Comparison of ENCODE assay signal across 10 mouse cellular contexts in the genomic region with DNA sequence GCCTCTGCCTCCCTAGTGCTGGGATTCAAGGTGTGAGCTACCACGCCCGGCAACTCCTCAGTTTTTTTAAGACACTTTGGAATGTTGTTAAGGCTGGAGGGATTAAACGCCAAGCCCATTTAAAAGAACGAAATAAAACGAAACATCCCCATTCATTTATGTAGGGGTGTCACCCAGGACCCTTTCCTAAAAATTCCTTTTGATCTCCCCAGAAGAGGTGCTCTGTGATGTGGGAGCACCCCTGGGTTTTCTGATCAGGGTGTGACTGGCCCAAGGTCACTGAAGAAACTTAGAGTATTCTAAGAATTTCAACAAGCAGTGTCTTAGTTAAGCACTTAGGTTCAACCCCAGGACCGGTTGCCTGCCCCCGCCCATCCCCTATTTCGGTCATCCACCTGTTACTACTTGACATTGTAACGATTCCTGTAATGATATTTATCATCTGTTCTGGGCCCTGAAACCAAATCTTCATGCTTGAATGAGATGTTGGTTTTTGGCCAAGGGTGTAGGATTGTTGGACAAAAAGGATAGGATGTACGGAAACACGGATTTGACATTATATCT. TPM values are rescaled to one million over a fixed set of nuclear protein-coding genes. Genes with fewer than 3 reads are reported as not detected.
A peak's percentile ranks its signal among the peaks of the same experiment; 100 is the strongest.
DNase-seq lines count a peak whose midpoint lies in the region; ATAC-seq and TF ChIP-seq lines count a peak whose summit lies in the region.
"Had no signal": no experiment of that assay in that cellular context is flagged by ENCODE, and none has a peak within 500 bp of the region (broad histone marks: within the 10 kb centered on the region; RNA-seq: fewer than 3 reads in every experiment).

No protein-coding gene starts in this region.

- peaks cover 21% of the 10 kb centered on the region for H3K36me3 ChIP-seq in limb, embryonic 10.5 days
- H3K36me3 ChIP-seq in neural tube, embryonic 13.5 days: no peaks in the 10 kb centered on the region

- 69% methylated on average over 11 of the region's 11 CpGs for WGBS in limb, embryonic 10.5 days
- WGBS in neural tube, embryonic 13.5 days: 52% methylated on average over 11 of the region's 11 CpGs

- H3K9me3 ChIP-seq in limb, embryonic 10.5 days (replicated peaks): no peaks in the 10 kb centered on the region
- H3K9me3 ChIP-seq in neural tube, embryonic 13.5 days: no peaks in the 10 kb centered on the region

- H3K27ac ChIP-seq in layer of hippocampus, adult 2 months: no peak overlapping the region
- H3K27ac ChIP-seq in embryonic fibroblast, embryonic 13.5 days (ENCODE audit: insufficient read depth, low read length): peak overlapping the region; percentile 95
- peak overlapping the region; percentile 99 for H3K27ac ChIP-seq in limb, embryonic 10.5 days
- peak overlapping the region; percentile 99 for H3K27ac ChIP-seq in neural tube, embryonic 13.5 days (replicated peaks)

- peaks cover 14% of the 10 kb centered on the region for H3K4me1 ChIP-seq in embryonic fibroblast, embryonic 13.5 days (ENCODE audit: control insufficient read depth, insufficient read depth, low read length)
- H3K4me1 ChIP-seq in limb, embryonic 10.5 days: peaks cover 58% of the 10 kb centered on the region
- H3K4me1 ChIP-seq in neural tube, embryonic 13.5 days (replicated peaks): peaks cover 65% of the 10 kb centered on the region

- DNase-seq in layer of hippocampus, adult 2 months (ENCODE audit: low spot score in 2 of 2): no peak
- DNase-seq in layer of hippocampus, adult 9-10 months (ENCODE audit: low spot score): no peak
- no peak for DNase-seq in limb, embryonic 10.5 days (ENCODE audit: low spot score)
- DNase-seq in right cerebral cortex, postnatal 14 days: no peak
- DNase-seq in urinary bladder, postnatal 36 days (ENCODE audit: low spot score in 2 of 2): no peak
- no peak for DNase-seq in cerebellum, adult 9-11 months
- DNase-seq: right cerebral cortex, postnatal 4 days had no signal

- no peaks in the 10 kb centered on the region for H3K27me3 ChIP-seq in limb, embryonic 10.5 days (ENCODE audit: low read depth, poor library complexity, severe bottlenecking)
- H3K27me3 ChIP-seq in neural tube, embryonic 13.5 days: no peaks in the 10 kb centered on the region
- H3K27me3 ChIP-seq: Patski had no signal

- ATAC-seq in neural tube, embryonic 13.5 days (ENCODE audit: low read depth): no peak
- ATAC-seq: Patski had no signal

- H3K9ac ChIP-seq in neural tube, embryonic 13.5 days: peak overlapping the region; percentile 97

- H3K4me3 ChIP-seq in layer of hippocampus, adult 2 months: peak overlapping the region; percentile 85; the same call in 1 of the 2 replicates
- peak overlapping the region; percentile 80 for H3K4me3 ChIP-seq in embryonic fibroblast, embryonic 13.5 days (ENCODE audit: insufficient read depth, low read length)
- peak overlapping the region; percentile 88 for H3K4me3 ChIP-seq in limb, embryonic 10.5 days
- H3K4me3 ChIP-seq in neural tube, embryonic 13.5 days: peak overlapping the region; percentile 93

- no peak for TF ChIP-seq CTCF in layer of hippocampus, adult 2 months (conservative IDR thresholded peaks at IDR 0.05)
- no peak for TF ChIP-seq CTCF in embryonic fibroblast, embryonic 13.5 days (IDR thresholded peaks at IDR 0.05; ENCODE audit: borderline replicate concordance, insufficient read depth, low read length)

- peak overlapping the region; percentile 79 for H3K4me2 ChIP-seq in neural tube, embryonic 13.5 days

- no peak for TF ChIP-seq POLR2A in embryonic fibroblast, embryonic 13.5 days (IDR thresholded peaks at IDR 0.05; ENCODE audit: low read depth, low read length)

RNA-seq across cellular contexts. Expression of a gene that starts 2.5 kb away (rescaled TPM):
- 100 to 1,000 TPM in 1 of 2 experiments, 10 to 100 TPM in 1; 100.0 to 108 TPM for total RNA-seq in layer of hippocampus, adult 2 months (2021)
- 720 and 799 TPM in 2 replicates for polyA plus RNA-seq in embryonic fibroblast, embryonic 13.5 days (2011; ENCODE audit: insufficient read length, low read depth, missing spikeins)
- 697 and 777 TPM in 2 replicates for polyA plus RNA-seq in limb, embryonic 10.5 days (2016; fragmentation: Nextera tagmentation; extraction: Ambion mirVana)
- polyA plus RNA-seq in neural tube, embryonic 13.5 days (2015; fragmentation: Nextera tagmentation; extraction: Ambion mirVana): 643 and 747 TPM in 2 replicates
